Mouse (Mus musculus) lung, postnatal 4 days (tissue): ENCODE results near the gene Pitpna.
"Not testable (repeated sequence)": the region's sequence is repeated elsewhere in the genome, so short reads cannot be mapped to it uniquely, and the experiment has no call there.

ENCODE experiments used
- DNase-seq, 2 experiments: peaks; one replicate each; pipeline ENCODE4 v3.0.0; 2021

The Pitpna gene

DNA sequence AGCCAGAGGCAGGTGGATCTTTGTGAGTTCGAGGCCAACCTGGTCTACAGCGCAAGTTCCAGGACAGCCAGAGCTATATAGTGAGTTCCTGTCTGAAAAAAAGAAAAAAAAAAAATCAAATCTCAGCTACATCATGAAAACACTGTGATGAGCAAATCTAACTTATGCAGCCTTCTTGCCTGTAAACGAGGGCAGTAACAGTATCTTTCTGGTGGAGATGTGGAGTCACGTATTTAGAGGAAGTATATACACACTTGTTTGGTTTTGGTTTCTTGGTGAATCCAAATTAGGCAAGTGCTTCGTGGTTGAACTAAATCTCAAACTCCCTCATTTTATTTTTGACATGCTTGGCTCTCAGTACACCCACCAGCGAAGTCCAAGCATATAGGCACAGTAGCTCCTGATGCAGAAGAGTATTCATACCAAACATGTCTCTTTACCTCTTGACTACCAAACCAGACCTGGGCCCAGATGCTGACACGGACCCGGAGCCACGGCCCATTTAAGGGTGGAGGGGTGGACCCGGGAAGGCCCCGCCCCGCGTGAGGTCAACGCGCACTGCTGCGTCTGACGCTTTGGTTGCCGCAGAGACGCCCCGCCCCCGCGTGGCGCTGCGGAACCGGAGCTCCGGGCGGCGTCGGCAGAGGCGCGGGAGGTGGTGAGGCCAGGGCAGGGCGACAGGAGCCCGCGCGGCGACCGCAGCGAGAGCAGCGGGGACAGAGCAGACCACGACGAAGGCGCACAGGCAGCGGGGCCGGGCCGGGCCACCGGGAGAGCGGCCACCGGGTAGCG lies at the start of gene Pitpna:
TSS of gene Pitpna (plus strand) at position 605 of the 792 bp plus-strand sequence.
- peak; percentile 97 for DNase-seq

GRCm38 (mm10) chr11:75538184-75538969 lies 49.5 kb upstream of the Pitpna start:
- DNase-seq = peak in 1 of 2 experiments; percentile 59

- DNase-seq = no peak
Measured at GRCm38 (mm10) chr11:75538970-75539299, 49.0 kb upstream of the Pitpna start.

DNA sequence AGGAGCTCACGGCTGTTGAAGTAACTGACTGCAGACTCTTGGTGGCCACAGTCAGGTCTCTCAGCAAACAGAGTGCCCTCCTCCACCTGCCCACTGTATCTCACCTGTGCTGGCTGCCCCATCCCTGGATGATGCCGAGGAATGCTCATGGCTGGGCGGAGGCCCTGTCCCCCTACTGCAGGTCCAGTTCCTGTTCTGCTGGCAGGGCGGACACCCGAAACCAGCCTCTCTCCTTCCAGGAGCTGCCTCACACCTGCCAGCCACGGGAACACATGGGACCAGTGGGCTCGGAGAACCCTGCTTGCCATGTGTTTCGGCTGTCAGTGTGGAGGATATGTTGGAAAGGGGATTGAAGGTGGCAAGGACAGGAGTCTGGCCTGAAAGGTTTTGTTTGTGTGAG lies 47.7 kb upstream of the Pitpna start:
- no peak for DNase-seq

DNA sequence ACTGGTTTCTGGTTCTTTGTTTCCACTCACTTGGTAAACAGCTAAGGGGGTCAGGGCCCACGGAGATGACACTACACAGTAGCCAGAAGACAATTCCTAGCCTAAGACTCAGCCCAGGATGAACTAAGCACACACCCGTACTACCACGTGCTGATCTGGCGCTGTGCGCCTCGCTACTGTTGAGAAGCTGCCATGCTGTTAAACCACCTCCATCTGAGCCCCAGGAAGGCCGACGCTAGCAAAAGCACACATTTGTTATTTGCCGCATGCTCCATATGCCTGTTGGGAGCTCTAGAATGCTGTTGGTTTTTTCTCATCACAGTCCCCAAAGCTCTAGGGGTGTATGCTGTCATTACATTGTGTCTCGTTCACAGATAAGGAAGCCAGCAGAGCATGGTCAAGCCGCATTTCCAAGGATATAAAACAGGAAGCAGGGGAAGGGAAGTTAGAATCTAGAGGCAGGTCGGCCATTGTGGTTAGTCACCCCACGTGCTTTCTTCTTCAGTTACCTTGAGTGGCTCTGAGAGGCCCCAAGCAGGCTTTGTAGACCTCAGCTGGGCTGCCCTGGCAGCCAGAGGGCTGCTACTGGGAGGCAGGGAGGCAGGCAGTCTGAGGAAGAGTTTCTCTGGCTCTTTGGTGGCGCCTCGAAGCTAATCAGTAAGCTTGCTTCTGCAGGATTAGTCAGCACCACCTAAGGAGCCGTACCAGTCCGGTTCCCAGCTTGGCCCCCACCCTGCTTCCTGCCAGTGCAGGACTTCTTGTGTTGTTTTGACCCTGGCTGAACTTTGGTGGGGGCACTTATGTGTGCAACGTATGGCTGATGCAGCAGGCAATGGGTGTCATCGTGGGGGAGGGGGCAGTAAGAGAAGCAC lies 47.0 kb upstream of the Pitpna start:
- peak; percentile 46 to 55 for DNase-seq

DNA sequence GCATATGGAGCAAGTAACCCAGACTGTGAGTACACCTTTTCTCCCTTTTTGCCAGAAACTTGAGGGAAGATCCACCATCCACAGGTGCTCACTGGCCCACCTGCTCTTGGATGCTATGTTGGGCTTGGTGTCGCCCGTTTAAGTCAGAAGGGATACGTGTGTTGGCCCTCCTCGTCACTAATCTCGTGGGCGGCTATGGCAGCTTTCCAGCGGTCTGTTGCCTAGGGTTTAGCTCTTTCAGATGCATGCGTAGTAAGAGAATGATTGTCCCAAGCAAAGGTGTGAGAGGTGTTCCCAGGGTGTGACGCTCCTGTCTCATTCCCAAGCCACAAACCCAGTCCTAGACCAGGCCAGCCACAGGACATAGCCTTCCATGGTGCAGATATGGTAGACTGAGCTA lies 43.2 kb upstream of the Pitpna start:
- no peak for DNase-seq

- DNase-seq = no peak
Measured at GRCm38 (mm10) chr11:75546057-75546456, 41.8 kb upstream of the Pitpna start.

GRCm38 (mm10) chr11:75549658-75550111 lies 38.2 kb upstream of the Pitpna start:
- DNase-seq = peak; percentile 58 to 75

DNA sequence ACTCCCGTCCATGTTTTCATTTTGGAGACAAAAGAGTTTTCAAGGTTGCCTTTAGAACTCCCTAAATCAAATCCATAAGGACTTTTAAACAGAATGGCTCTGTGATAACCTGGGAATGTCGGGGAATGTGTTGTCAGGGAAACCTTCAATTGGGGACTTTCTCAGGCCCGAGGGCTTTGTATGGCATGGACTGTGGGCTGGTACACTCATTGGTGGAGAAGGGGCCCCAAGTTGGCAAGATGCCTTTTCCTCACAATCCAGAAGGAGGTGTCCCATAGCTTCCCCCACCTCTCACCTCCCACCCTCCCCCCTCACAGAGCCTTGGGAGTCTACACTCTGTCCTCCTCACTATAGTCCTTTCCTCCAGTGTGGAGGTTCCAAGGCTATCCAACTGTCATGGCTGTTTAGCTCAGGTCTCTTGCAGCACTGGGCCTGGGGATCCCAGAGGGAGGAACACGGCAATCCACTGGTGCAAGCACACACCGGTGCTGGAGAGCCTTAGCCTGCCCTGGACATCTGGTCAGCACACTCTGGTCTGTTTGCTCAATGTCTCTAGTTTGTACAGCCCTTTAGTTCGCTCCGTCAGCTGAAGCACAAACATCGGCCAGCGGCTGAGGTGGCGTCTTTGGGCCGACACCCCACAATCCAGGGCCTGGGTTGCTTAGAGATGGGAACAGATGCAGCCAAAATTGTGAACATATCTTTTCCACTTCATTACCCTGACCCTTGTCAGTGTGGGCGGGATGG lies 37.5 kb upstream of the Pitpna start:
- DNase-seq = peak; percentile 65 to 89

- no peak for DNase-seq
Measured at GRCm38 (mm10) chr11:75551321-75551720, 36.6 kb upstream of the Pitpna start.

DNA sequence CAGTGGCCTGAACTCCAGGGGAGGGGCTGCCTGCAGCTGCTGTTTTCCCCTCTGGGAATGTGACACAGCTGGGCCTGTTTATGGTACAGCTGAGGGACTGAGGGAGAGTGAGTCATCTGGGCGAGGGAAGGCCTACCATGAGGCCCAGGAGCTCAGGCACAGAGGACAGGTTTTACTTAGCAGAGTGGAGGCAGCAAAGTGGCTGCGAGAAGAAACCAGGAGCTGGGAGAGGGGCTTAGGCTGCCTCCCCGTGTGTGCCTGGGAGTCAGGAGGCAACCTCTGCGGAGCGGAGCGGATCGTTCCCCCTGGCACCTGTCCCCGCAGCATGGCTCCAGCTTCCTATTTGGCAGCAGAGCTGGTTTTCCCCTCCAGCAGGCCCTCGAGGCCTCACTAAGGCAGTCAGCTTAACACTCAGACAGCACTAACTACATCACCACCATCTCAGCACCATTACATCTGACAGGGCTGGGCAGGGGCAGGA lies 35.9 kb upstream of the Pitpna start:
- peak; percentile 49 to 76 for DNase-seq

- no peak for DNase-seq
Measured at GRCm38 (mm10) chr11:75552906-75553482, 34.9 kb upstream of the Pitpna start.

DNA sequence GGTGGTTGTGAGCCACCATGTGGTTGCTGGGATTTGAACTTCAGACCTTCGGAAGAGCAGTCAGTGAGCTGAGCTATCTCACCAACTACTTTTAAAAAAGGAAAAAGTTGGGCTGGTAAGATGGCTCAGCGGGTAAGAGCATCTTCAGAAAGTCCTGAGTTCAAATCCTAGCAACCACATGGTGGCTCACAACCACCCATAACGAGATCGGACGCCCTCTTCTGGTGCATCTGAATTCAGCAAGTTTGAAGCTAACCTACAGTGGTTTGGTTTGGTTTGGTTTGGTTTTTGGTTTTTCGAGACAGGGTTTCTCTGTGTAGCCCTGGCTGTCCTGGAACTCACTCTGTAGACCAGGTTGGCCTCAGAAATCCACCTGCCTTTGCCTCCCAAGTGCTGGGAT lies 31.9 kb upstream of the Pitpna start:
- DNase-seq = not testable (repeated sequence)

- no peak for DNase-seq
Measured at GRCm38 (mm10) chr11:75557142-75557541, 30.8 kb upstream of the Pitpna start.

GRCm38 (mm10) chr11:75558101-75558500 lies 29.8 kb upstream of the Pitpna start:
- no peak for DNase-seq

DNA sequence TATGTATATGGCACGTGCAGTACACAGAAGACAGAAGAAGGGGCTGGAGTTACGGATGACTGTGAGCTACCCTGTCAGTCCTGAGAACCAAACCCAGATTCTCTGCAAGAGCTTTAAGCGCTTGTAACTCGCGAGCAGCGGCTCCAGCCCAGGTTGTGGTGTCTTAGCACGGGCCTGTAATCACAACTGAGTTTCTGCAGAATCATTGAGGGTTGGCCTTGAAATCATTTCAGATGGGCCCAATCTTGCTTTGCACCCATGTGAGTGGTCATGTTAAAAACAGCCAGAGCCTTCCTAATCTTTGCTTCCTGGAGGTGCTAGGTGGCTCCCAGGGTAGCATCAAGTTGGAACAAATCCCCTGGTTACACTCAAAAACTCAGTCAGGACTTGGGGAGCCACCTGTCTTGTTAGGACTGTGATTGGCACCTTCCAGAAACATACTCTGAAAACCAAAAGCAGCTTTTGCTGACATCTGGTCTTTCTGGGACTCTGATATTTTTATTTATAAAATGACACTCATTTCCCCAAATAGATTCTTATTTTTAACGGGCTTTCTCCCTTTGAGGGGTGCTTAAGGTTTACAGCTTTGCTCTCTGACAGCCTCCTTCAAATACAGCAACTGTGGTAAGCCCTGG lies 27.9 kb upstream of the Pitpna start:
- DNase-seq = no peak

DNA sequence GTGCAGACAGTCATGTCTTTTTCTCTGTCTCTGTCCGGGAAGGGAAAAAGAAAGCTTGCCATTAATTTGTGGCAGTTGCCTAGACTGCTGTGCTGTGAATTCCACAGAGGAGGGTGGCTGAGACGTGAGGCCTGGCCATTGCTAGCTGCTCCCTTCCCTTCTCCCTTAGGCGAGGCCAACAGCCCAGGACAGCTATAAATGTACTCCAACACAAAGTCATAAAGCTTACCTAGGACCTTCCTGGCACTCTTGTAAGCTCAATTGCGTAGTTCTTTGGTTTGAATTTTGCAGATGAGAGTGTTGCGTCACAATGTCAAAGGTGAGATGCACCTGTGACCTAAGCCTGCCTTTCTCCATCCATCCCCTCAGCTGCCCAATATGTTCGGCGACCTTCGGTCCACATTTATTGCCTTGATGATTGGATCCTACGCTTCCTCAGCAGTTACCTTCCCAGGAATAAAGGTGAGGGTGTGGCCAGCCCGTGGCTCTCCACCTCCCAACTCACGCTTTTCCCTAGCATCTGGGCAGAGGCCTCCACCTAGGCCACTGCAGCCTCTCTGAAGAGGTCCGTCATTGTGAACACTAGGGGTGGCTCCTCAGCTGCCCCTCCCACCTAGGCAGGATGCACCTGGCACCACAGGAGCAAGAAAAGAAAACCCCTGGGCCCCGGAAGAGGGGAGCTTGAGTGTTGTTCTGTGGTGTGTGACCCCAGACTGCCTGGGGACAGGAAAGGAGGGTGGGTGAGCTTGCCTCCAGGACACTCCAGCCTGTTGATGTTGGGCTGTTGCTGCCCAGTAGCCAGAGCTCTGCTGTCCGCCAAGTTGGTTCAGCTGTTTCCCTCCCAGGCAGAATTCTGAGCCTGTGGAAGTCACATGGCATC lies 27.1 kb upstream of the Pitpna start:
- no peak for DNase-seq

- no peak for DNase-seq
Measured at GRCm38 (mm10) chr11:75561410-75561791, 26.5 kb upstream of the Pitpna start.

DNA sequence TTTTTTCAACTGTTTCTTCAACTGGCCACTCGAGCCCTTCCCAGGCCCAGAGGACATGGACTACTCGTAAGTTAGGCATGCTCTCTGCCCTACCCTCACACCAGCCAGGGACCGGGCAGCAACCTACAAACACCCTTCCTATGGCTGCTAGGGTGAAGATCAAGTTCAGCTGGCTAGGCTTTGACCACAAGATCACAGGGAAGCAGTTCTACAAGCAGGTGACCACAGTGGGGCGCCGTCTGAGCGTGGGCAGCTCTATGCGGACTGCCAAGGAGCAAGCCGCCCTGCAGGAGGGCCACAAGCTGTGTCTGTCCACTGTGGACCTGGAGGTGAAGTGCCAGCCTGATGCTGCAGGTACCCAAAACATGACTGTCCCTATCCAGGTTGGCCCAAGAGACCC lies 25.1 kb upstream of the Pitpna start:
- DNase-seq = peak in 1 of 2 experiments; percentile 49

GRCm38 (mm10) chr11:75563851-75564548 lies 23.9 kb upstream of the Pitpna start:
- DNase-seq = peak; percentile 50 to 67
